Mouse (Mus musculus): Measurements from ENCODE around the gene Gm38655.
"Not testable (repeated sequence)": the region's sequence is repeated elsewhere in the genome, so short reads cannot be mapped to it uniquely, and the experiment has no call there.

Gene Gm38655

GRCm38 (mm10) chr17:25169706-25170105 lies 5.6 kb downstream of the Gm38655 start:
- no peak for DNase-seq (ENCODE audit: extremely low read depth, low read depth)

GRCm38 (mm10) chr17:25165970-25166671 lies 9.2 kb downstream of the Gm38655 start:
- no peak for DNase-seq (ENCODE audit: extremely low read depth, low read depth)

- no peak for DNase-seq (ENCODE audit: extremely low read depth, low read depth)
These were observed 10.5 kb downstream of the Gm38655 start for GRCm38 (mm10) chr17:25164770-25165169.

- no peak for DNase-seq (ENCODE audit: extremely low read depth, low read depth)
These were observed 11.9 kb downstream of the Gm38655 start for GRCm38 (mm10) chr17:25163387-25163786.

- no peak for DNase-seq (ENCODE audit: extremely low read depth, low read depth)
These were observed 13.1 kb downstream of the Gm38655 start, which contains the start of gene Ccdc154 for GRCm38 (mm10) chr17:25162161-25162560. TSS of gene Ccdc154 (plus strand) at chr17:25162461.

GRCm38 (mm10) chr17:25139960-25140359 lies 35.3 kb downstream of the Gm38655 start:
- DNase-seq (ENCODE audit: extremely low read depth, low read depth), result no peak

GRCm38 (mm10) chr17:25138803-25139202 lies 36.5 kb downstream of the Gm38655 start:
- DNase-seq (ENCODE audit: extremely low read depth, low read depth), result no peak

- no peak for DNase-seq (ENCODE audit: extremely low read depth, low read depth)
These were observed 39.6 kb downstream of the Gm38655 start for GRCm38 (mm10) chr17:25135622-25136021.

GRCm38 (mm10) chr17:25133275-25133698 lies 42.0 kb downstream of the Gm38655 start, which contains the start of gene Clcn7:
TSS of gene Clcn7 (plus strand) at chr17:25133391.
- DNase-seq (ENCODE audit: extremely low read depth, low read depth), result peak; percentile 67

GRCm38 (mm10) chr17:25130060-25130459 lies 45.2 kb downstream of the Gm38655 start:
- no peak for DNase-seq (ENCODE audit: extremely low read depth, low read depth)

- no peak for DNase-seq (ENCODE audit: extremely low read depth, low read depth)
These were observed 47.6 kb downstream of the Gm38655 start for GRCm38 (mm10) chr17:25127681-25128080.

- no peak for DNase-seq (ENCODE audit: extremely low read depth, low read depth)
These were observed 48.2 kb downstream of the Gm38655 start for GRCm38 (mm10) chr17:25127079-25127478.

- DNase-seq (ENCODE audit: extremely low read depth, low read depth), result not testable (repeated sequence)
These were observed 49.7 kb downstream of the Gm38655 start for GRCm38 (mm10) chr17:25125442-25126060.

- no peak for DNase-seq (ENCODE audit: extremely low read depth, low read depth)
These were observed 51.3 kb downstream of the Gm38655 start for GRCm38 (mm10) chr17:25123979-25124378.

Data from MEL-GATA-1-ER (cell line).